Mouse (Mus musculus) cerebellum, adult 8-10 months (tissue): ENCODE data around the gene Rnf168.
"Not testable (repeated sequence)": the region's sequence is repeated elsewhere in the genome, so short reads cannot be mapped to it uniquely, and the experiment has no call there.

Source experiments
- DNase-seq: peaks from one replicate; pipeline ENCODE4 v3.0.0; 2022

The Rnf168 gene

GRCm38 (mm10) chr16:32277308-32278256 lies at the start of gene Rnf168:
Gene Rnf168, plus strand, starts transcription at chr16:32277459.
- DNase-seq: peak; percentile 92

- DNase-seq: not testable (repeated sequence)
These were observed 45.2 kb upstream of the Rnf168 start for GRCm38 (mm10) chr16:32232050-32232449.

- DNase-seq: no peak
These were observed 39.2 kb upstream of the Rnf168 start for GRCm38 (mm10) chr16:32237930-32238680.

- DNase-seq: no peak
These were observed 37.6 kb upstream of the Rnf168 start for GRCm38 (mm10) chr16:32239428-32240312.

- DNase-seq: no peak
These were observed 33.4 kb upstream of the Rnf168 start for GRCm38 (mm10) chr16:32243901-32244300.

- peak; percentile 58 for DNase-seq
These were observed 30.9 kb upstream of the Rnf168 start for GRCm38 (mm10) chr16:32246351-32246791.

GRCm38 (mm10) chr16:32246952-32247370 lies 30.3 kb upstream of the Rnf168 start, which contains the start of the genes Fbxo45 and Wdr53:
Gene Fbxo45, minus strand, starts transcription at chr16:32247158.
Gene Wdr53, plus strand, starts transcription at chr16:32247227.
- DNase-seq: peak; percentile 97

- DNase-seq: not testable (repeated sequence)
These were observed 13.0 kb upstream of the Rnf168 start for GRCm38 (mm10) chr16:32264225-32264624.

- no peak for DNase-seq
These were observed 6.0 kb upstream of the Rnf168 start, which contains the start of gene Smco1 for GRCm38 (mm10) chr16:32271291-32271690. Gene Smco1, plus strand, starts transcription at chr16:32271468.

- DNase-seq: no peak
These were observed 3.9 kb upstream of the Rnf168 start for GRCm38 (mm10) chr16:32273338-32273737.

GRCm38 (mm10) chr16:32275041-32275440 lies 2.2 kb upstream of the Rnf168 start:
- DNase-seq: no peak

- DNase-seq: no peak
These were observed 1.4 kb upstream of the Rnf168 start for GRCm38 (mm10) chr16:32275830-32276229.

- DNase-seq: no peak
These were observed 1.1 kb downstream of the Rnf168 start for GRCm38 (mm10) chr16:32278396-32278795.

- DNase-seq: no peak
These were observed 3.0 kb downstream of the Rnf168 start for GRCm38 (mm10) chr16:32280211-32280610.

- DNase-seq: no peak
These were observed 5.3 kb downstream of the Rnf168 start for GRCm38 (mm10) chr16:32282608-32283007.

- DNase-seq: no peak
These were observed 14.6 kb downstream of the Rnf168 start for GRCm38 (mm10) chr16:32291821-32292220.

- DNase-seq: not testable (repeated sequence)
These were observed 22.4 kb downstream of the Rnf168 start for GRCm38 (mm10) chr16:32299617-32300016.

- DNase-seq: no peak
These were observed 25.8 kb downstream of the Rnf168 start for GRCm38 (mm10) chr16:32303046-32303445.

GRCm38 (mm10) chr16:32303886-32304285 lies 26.6 kb downstream of the Rnf168 start:
- no peak for DNase-seq

GRCm38 (mm10) chr16:32311970-32312369 lies 34.7 kb downstream of the Rnf168 start:
- DNase-seq: no peak

- no peak for DNase-seq
These were observed 35.1 kb downstream of the Rnf168 start for GRCm38 (mm10) chr16:32312386-32312785.

GRCm38 (mm10) chr16:32312859-32313258 lies 35.6 kb downstream of the Rnf168 start:
- DNase-seq: no peak
